Mouse (Mus musculus) forebrain, embryonic 15.5 days (tissue): ENCODE results near the gene Cbx2. TPM values are rescaled to one million over a fixed set of nuclear protein-coding genes. Genes with fewer than 3 reads are reported as not detected.

Experiments
- ATAC-seq: fragments of 200-750 bp; cut with Nextera tagmentation; replicated peaks from 2 replicates; pipeline ENCODE4 v1.8.0; 2017; ENCODE audit warnings: mild to moderate bottlenecking, moderate TSS enrichment, moderate library complexity
- H3K27ac ChIP-seq: fragments of 300-500 bp; sonication (generic); replicated peaks from 2 replicates; pipeline ENCODE4 v1.5.1; 2015; ENCODE audit warnings: mild to moderate bottlenecking, inconsistent platforms
- H3K27me3 ChIP-seq: fragments of 300-500 bp; sonication (generic); 2 replicates; pipeline ENCODE4 v1.6.1; 2015; ENCODE audit warnings: inconsistent platforms
- H3K36me3 ChIP-seq: fragments of 300-500 bp; sonication (generic); 2 replicates; pipeline ENCODE4 v1.6.1; 2015; ENCODE audit warnings: mild to moderate bottlenecking, inconsistent platforms
- H3K4me1 ChIP-seq: fragments of 300-500 bp; sonication (generic); 2 replicates; pipeline ENCODE4 v1.6.1; 2015; ENCODE audit warnings: inconsistent platforms
- H3K4me2 ChIP-seq: fragments of 300-500 bp; sonication (generic); replicated peaks from 2 replicates; pipeline ENCODE4 v1.6.1; 2015; ENCODE audit warnings: mild to moderate bottlenecking, inconsistent platforms
- H3K4me3 ChIP-seq: fragments of 300-500 bp; sonication (generic); 2 replicates; pipeline ENCODE4 v1.5.1; 2015; ENCODE audit warnings: mild to moderate bottlenecking, inconsistent platforms
- H3K9ac ChIP-seq: fragments of 300-500 bp; sonication (generic); replicated peaks from 2 replicates; pipeline ENCODE4 v1.6.1; 2015; ENCODE audit warnings: mild to moderate bottlenecking, inconsistent platforms
- H3K9me3 ChIP-seq: fragments of 300-500 bp; sonication (generic); 2 replicates; pipeline ENCODE4 v1.6.1; 2016; ENCODE audit warnings: inconsistent platforms
- WGBS: fragments of 180-500 bp; shearing (Covaris S2); methylation state at CpG from one replicate; pipeline ENCODE4 v1.1.7; 2015; ENCODE audit warnings: mixed read lengths; 5-methylcytosine and 5-hydroxymethylcytosine counted together
- polyA plus RNA-seq: library from polyadenylated mRNA; unstranded; fragments of >200 nt; fragmentation: Nextera tagmentation; extraction: Ambion mirVana; gene quantifications from 2 replicates; pipeline ENCODE4 v1.2.1, GENCODE M21; 2015

The Cbx2 gene
- polyA plus RNA-seq, 1 experiment from 2014 or later, result 30.4 TPM

- peak overlapping the region; percentile 1; the same call in 1 of the 2 replicates for H3K4me3 ChIP-seq
- H3K9ac ChIP-seq, result no peak overlapping the region; the same call in 1 of the 2 replicates
Measured at GRCm38 (mm10) chr11:119044551-119045337, 22.0 kb downstream of the Cbx2 start.

DNA sequence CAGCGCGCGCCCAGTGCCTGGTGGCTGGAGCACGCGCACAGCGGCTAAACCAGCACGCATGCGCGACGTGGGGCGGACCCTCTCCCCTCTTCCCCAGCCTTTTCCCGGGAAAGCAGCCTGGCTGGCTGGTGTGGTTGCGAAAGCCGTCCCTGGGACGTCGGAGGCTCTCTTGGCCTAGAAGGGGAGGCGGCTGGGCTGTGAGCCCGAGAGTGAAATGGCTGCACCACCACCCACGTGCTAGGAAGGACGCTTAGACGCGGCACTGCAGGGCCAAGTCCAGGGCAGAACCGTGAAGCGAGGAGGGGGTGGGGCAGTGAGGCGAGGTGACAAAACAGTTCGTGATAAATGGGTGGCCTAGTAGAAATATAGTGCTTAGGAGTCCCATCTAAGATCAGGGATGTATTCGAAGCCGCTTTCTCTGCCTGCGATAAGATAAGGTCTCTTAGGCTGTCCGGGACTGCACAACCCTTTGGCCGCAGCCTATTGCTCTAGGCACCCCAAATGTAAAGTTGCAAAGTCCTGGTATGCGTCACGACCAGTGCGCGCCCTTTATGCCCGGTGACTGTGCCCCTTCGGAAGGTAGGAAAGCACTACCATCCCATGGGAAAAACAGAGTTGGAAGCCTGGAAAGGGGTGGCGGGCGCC, 24.0 kb downstream of the Cbx2 start:
- ATAC-seq, result peak; percentile 27; the same call in 1 of the 2 replicates
- WGBS, result under 1% methylated on average over 39 of the region's 39 CpGs
- peak overlapping the region; percentile 49 for H3K9ac ChIP-seq
- H3K4me1 ChIP-seq, result peaks cover 51% of the 10 kb centered on the region
- H3K27ac ChIP-seq, result no peak overlapping the region
- peak overlapping the region; percentile 71 for H3K4me2 ChIP-seq
- peak overlapping the region; percentile 43 for H3K4me3 ChIP-seq
- no peaks in the 10 kb centered on the region for H3K9me3 ChIP-seq
- no peaks in the 10 kb centered on the region for H3K36me3 ChIP-seq
- peaks cover 99% of the 10 kb centered on the region for H3K27me3 ChIP-seq

More at GRCm38 (mm10) chr11:119044551-119045337, 22.0 kb downstream of the Cbx2 start:
- Histone ChIP-seq H3K27ac (no peak overlapping the region), H3K4me2 (peak overlapping the region; percentile 9; the same call in 1 of the 2 replicates), H3K27me3 (peaks cover 82% of the 10 kb centered on the region), H3K36me3 (no peaks in the 10 kb centered on the region), H3K9me3 (no peaks in the 10 kb centered on the region), H3K4me1 (peaks cover 62% of the 10 kb centered on the region)
- WGBS, result 2% methylated on average over 41 of the region's 41 CpGs
- no peak for ATAC-seq

- H3K4me2 ChIP-seq, result peak overlapping the region; percentile 71
- no peak overlapping the region for H3K9ac ChIP-seq
- H3K4me3 ChIP-seq, result peak overlapping the region; percentile 43
- no peaks in the 10 kb centered on the region for H3K36me3 ChIP-seq
- ATAC-seq, result 0 out of 2 replicates have a peak, but pooled peaks have one; percentile 1
- H3K27ac ChIP-seq, result no peak overlapping the region
- peaks cover 98% of the 10 kb centered on the region for H3K27me3 ChIP-seq
- no peaks in the 10 kb centered on the region for H3K9me3 ChIP-seq
- H3K4me1 ChIP-seq, result peaks cover 49% of the 10 kb centered on the region
- WGBS, result under 1% methylated on average over 42 of the region's 43 CpGs
Measured at GRCm38 (mm10) chr11:119047261-119048132, 24.7 kb downstream of the Cbx2 start.

- H3K4me3 ChIP-seq, result peak overlapping the region; percentile 3; the same call in 1 of the 2 replicates
- H3K4me1 ChIP-seq, result peaks cover 50% of the 10 kb centered on the region
- H3K27me3 ChIP-seq, result peaks cover 94% of the 10 kb centered on the region
- H3K36me3 ChIP-seq, result no peaks in the 10 kb centered on the region
- H3K27ac ChIP-seq, result no peak overlapping the region
- no peak for ATAC-seq
- H3K9ac ChIP-seq, result no peak overlapping the region
- under 1% methylated on average over 13 of the region's 13 CpGs for WGBS
- H3K4me2 ChIP-seq, result peak overlapping the region; percentile 11; the same call in 1 of the 2 replicates
- no peaks in the 10 kb centered on the region for H3K9me3 ChIP-seq
Measured at GRCm38 (mm10) chr11:119048133-119048510, 25.4 kb downstream of the Cbx2 start.

GRCm38 (mm10) chr11:119050361-119050760, 27.6 kb downstream of the Cbx2 start:
- H3K9ac ChIP-seq, result no peak overlapping the region
- no peak overlapping the region for H3K4me2 ChIP-seq
- peaks cover 54% of the 10 kb centered on the region for H3K4me1 ChIP-seq
- no peaks in the 10 kb centered on the region for H3K36me3 ChIP-seq
- no peak overlapping the region for H3K27ac ChIP-seq
- peaks cover 72% of the 10 kb centered on the region for H3K27me3 ChIP-seq
- WGBS, result 0% methylated on average over 2 of the region's 2 CpGs
- H3K4me3 ChIP-seq, result no peak overlapping the region
- ATAC-seq, result no peak
- no peaks in the 10 kb centered on the region for H3K9me3 ChIP-seq

DNA sequence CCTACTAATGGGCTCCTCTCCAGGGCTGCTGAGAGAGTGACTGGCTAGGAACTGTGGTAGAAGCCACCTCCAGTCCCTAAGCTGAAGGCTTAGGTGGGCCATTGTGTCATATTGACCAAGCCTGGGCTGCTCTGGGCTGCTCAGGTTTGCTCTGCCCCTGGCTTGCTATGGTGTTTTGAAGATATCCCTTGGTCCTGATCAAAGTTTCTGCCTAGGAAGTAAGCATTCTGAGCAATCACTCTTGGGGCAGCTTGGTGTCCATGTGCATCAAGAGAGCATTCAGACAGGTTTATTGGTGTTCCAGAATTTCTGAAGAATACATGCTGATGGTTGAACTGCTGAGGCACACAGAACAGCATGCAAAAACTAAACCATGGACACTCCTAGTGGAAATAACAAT, 28.7 kb downstream of the Cbx2 start:
- H3K9me3 ChIP-seq, result no peaks in the 10 kb centered on the region
- H3K4me1 ChIP-seq, result peaks cover 61% of the 10 kb centered on the region
- peaks cover 65% of the 10 kb centered on the region for H3K27me3 ChIP-seq
- no peak overlapping the region for H3K4me3 ChIP-seq
- no peak overlapping the region for H3K4me2 ChIP-seq
- no peak overlapping the region for H3K9ac ChIP-seq
- no peak overlapping the region for H3K27ac ChIP-seq
- no peaks in the 10 kb centered on the region for H3K36me3 ChIP-seq
- no peak for ATAC-seq

- Histone ChIP-seq H3K27me3 (peaks cover 58% of the 10 kb centered on the region), H3K4me3 (no peak overlapping the region), H3K27ac (peak overlapping the region; percentile 93), H3K9me3 (no peaks in the 10 kb centered on the region), H3K4me2 (peak overlapping the region; percentile 95; the same call in 1 of the 2 replicates), H3K4me1 (peaks cover 57% of the 10 kb centered on the region), H3K36me3 (no peaks in the 10 kb centered on the region), H3K9ac (peak overlapping the region; percentile 59; the same call in 1 of the 2 replicates)
- WGBS, result 3% methylated on average over 15 of the region's 15 CpGs
- no peak for ATAC-seq
Measured at GRCm38 (mm10) chr11:119051927-119052660, 29.3 kb downstream of the Cbx2 start.

DNA sequence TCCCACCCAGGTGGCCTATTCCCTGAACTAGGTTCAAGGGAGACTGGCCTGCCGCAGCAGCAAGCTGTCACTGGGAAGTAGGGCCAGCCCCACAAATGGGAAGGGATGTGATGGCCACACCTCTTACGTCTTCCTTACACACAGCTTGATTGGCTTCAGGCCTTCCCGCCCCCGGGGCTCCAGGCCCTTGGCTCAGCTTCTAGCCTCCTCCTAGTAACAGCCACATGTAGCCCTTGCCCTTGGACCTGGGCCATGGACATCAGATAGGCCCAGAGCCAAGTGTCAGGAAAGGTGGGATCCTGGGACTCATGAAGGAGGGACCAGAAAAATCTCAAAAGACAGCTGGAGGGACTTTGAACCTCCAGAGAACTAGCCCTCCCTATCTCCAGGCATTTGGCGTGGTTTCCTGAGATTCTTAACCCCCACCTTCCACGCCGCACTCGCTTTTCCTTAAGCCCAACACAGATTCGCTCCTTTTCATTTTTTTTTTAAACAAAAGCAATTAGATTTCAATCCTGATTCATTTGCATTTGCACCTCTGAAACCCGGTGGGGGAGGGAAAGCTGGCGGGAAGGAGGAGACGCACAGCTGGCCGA, 30.0 kb downstream of the Cbx2 start:
- H3K27me3 ChIP-seq, result peaks cover 56% of the 10 kb centered on the region
- 3% methylated on average over 13 of the region's 13 CpGs for WGBS
- H3K4me1 ChIP-seq, result peaks cover 59% of the 10 kb centered on the region

GRCm38 (mm10) chr11:119053257-119053670, 30.5 kb downstream of the Cbx2 start:
- WGBS, result 0% methylated on average over 38 of the region's 42 CpGs
- Histone ChIP-seq H3K36me3 (no peaks in the 10 kb centered on the region), H3K9me3 (no peaks in the 10 kb centered on the region), H3K4me1 (peaks cover 59% of the 10 kb centered on the region), H3K9ac (peak overlapping the region; percentile 59), H3K4me2 (peak overlapping the region; percentile 95), H3K27ac (peak overlapping the region; percentile 93), H3K4me3 (peak overlapping the region; percentile 57), H3K27me3 (peaks cover 56% of the 10 kb centered on the region)
- ATAC-seq, result peak; percentile 96

More for the DNA sequence above, 30.0 kb downstream of the Cbx2 start:
- no peak for ATAC-seq
- Histone ChIP-seq H3K9me3 (no peaks in the 10 kb centered on the region), H3K4me3 (peak overlapping the region; percentile 57), H3K36me3 (no peaks in the 10 kb centered on the region), H3K4me2 (peak overlapping the region; percentile 95), H3K9ac (peak overlapping the region; percentile 59), H3K27ac (peak overlapping the region; percentile 93)

DNA sequence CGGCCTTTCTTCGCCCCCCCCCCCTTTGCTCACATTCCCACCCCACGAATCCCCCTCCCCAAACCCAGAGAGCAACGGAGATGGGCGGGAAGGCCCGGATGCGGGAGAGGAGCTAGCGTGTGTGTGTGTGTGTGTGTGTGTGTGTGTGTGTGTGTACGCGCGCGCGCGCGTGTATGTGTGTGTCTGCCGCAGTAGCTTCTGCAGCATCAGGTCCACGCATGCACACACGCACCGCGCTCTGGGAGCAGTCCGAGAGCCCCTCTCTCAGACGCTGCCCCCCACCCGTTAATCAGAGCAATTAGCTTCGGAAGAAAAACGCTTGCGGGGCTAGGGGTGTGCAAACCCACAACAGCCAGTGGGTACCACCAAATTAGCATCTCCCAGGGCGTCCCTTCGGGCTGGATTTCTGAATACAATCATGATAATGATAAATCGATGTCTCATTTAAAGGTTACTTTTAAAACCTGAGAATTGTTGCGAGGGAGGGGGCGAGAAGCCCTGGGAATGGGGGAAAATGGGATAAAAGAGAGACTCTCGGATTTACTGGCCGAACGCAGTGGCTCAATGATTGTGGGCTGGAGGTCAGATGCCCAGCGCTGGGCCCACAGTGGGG, 31.1 kb downstream of the Cbx2 start:
- Histone ChIP-seq H3K4me3 (peak overlapping the region; percentile 57), H3K9ac (peak overlapping the region; percentile 59), H3K4me1 (peaks cover 60% of the 10 kb centered on the region), H3K36me3 (no peaks in the 10 kb centered on the region), H3K4me2 (peak overlapping the region; percentile 95), H3K27ac (peak overlapping the region; percentile 93), H3K27me3 (peaks cover 56% of the 10 kb centered on the region), H3K9me3 (no peaks in the 10 kb centered on the region)
- under 1% methylated on average over 34 of the region's 35 CpGs for WGBS
- peak; percentile 74 for ATAC-seq
